ENCODE assay signal across 12 mouse cellular contexts in genomic region chr15:81990549-81990948, GRCm38 (mm10). TPM values are rescaled to one million over a fixed set of nuclear protein-coding genes. Genes with fewer than 3 reads are reported as not detected.
DNase-seq lines count a peak whose midpoint lies in the region; ATAC-seq lines count a peak whose summit lies in the region.
"Had no signal": no experiment of that assay in that cellular context is flagged by ENCODE, and none has a peak within 500 bp of the region (broad histone marks: within the 10 kb centered on the region; RNA-seq: fewer than 3 reads in every experiment).

No protein-coding gene starts in this region.

- WGBS in heart, embryonic 10.5 days: 17% methylated on average over 7 of the region's 7 CpGs
- 16% methylated on average over 7 of the region's 7 CpGs for WGBS in liver, embryonic 16.5 days (ENCODE audit: insufficient replicate concordance)

- H3K9me3 ChIP-seq in heart, embryonic 10.5 days: no peaks in the 10 kb centered on the region
- no peaks in the 10 kb centered on the region for H3K9me3 ChIP-seq in liver, embryonic 16.5 days (replicated peaks; ENCODE audit: control insufficient read depth, low read length)
- H3K9me3 ChIP-seq: embryonic facial prominence, embryonic 15.5 days had no signal

- H3K36me3 ChIP-seq in heart, embryonic 10.5 days: peaks cover 31% of the 10 kb centered on the region
- H3K36me3 ChIP-seq in liver, embryonic 16.5 days (ENCODE audit: control insufficient read depth, insufficient read depth): no peaks in the 10 kb centered on the region

- peak; percentile 56 for DNase-seq in spleen, adult 12 weeks (ENCODE audit: low spot score)
- DNase-seq in spleen, adult 18-20 months: no peak
- peak; percentile 92 for DNase-seq in heart, embryonic 10.5 days (ENCODE audit: low spot score)
- DNase-seq in natural killer cell, adult 2 months (ENCODE audit: low spot score in 2 of 2): no peak
- no peak for DNase-seq in right cerebral cortex, postnatal 10 days (ENCODE audit: low spot score in 2 of 2)
- DNase-seq: gastrocnemius, adult 2 months; lung, embryonic 14.5 days had no signal

- peak overlapping the region; percentile 46 for H3K9ac ChIP-seq in liver, embryonic 16.5 days (ENCODE audit: low read depth, low read length)
- H3K9ac ChIP-seq: embryonic facial prominence, embryonic 15.5 days; lung, embryonic 14.5 days had no signal

- peak; percentile 98 for ATAC-seq in liver, embryonic 16.5 days (ENCODE audit: low read depth)
- no peak for ATAC-seq in CD4-positive, CD25-positive, alpha-beta regulatory T cell, adult 4 months

- H3K27me3 ChIP-seq in heart, embryonic 10.5 days (ENCODE audit: insufficient read depth, poor library complexity, severe bottlenecking): no peaks in the 10 kb centered on the region
- H3K27me3 ChIP-seq in liver, embryonic 16.5 days (ENCODE audit: control insufficient read depth, insufficient read depth, low read depth, low read length): no peaks in the 10 kb centered on the region
- H3K27me3 ChIP-seq: embryonic facial prominence, embryonic 15.5 days had no signal

- peaks cover 33% of the 10 kb centered on the region for H3K4me1 ChIP-seq in heart, embryonic 10.5 days
- H3K4me1 ChIP-seq in liver, embryonic 16.5 days (ENCODE audit: control insufficient read depth, low read depth, low read length): peaks cover 28% of the 10 kb centered on the region
- H3K4me1 ChIP-seq: embryonic facial prominence, embryonic 15.5 days had no signal

- peak overlapping the region; percentile 55 for H3K4me2 ChIP-seq in liver, embryonic 16.5 days (ENCODE audit: low read depth, low read length)
- H3K4me2 ChIP-seq: embryonic facial prominence, embryonic 15.5 days; lung, embryonic 14.5 days had no signal

- H3K27ac ChIP-seq in heart, embryonic 10.5 days: no peak overlapping the region
- H3K27ac ChIP-seq in liver, embryonic 16.5 days (ENCODE audit: low read length): peak overlapping the region; percentile 79
- H3K27ac ChIP-seq: embryonic facial prominence, embryonic 15.5 days; gastrocnemius, adult 2 months had no signal

- no peak overlapping the region for H3K4me3 ChIP-seq in heart, embryonic 10.5 days
- H3K4me3 ChIP-seq in liver, embryonic 16.5 days (ENCODE audit: low read depth, low read length): peak overlapping the region; percentile 44
- H3K4me3 ChIP-seq: embryonic facial prominence, embryonic 15.5 days; gastrocnemius, adult 2 months had no signal

RNA-seq across cellular contexts. Expression of gene Xrcc6, which starts 2.9 kb away (rescaled TPM):
- polyA plus RNA-seq in heart, embryonic 10.5 days (2016; fragmentation: Nextera tagmentation; extraction: Ambion mirVana): 98.6 and 99.8 TPM in 2 replicates
- polyA plus RNA-seq in liver, embryonic 16.5 days (2015; fragmentation: Nextera tagmentation; extraction: Ambion mirVana): 48.4 and 52.7 TPM in 2 replicates
- 10 to 100 TPM; 56.5 to 73.1 TPM for polyA plus RNA-seq in CD4-positive, CD25-positive, alpha-beta regulatory T cell, adult 4 months (2017; shearing (Covaris generic))

RNA-seq across cellular contexts. Expression of gene 1700029P11Rik, which starts 10.2 kb away (rescaled TPM):
- polyA plus RNA-seq in heart, embryonic 10.5 days (2016; fragmentation: Nextera tagmentation; extraction: Ambion mirVana): not detected in 2 replicates
- not detected in 2 replicates for polyA plus RNA-seq in liver, embryonic 16.5 days (2015; fragmentation: Nextera tagmentation; extraction: Ambion mirVana)
- not detected for polyA plus RNA-seq in CD4-positive, CD25-positive, alpha-beta regulatory T cell, adult 4 months (2017; shearing (Covaris generic))
- polyA plus RNA-seq: brain, embryonic 14.5 days; embryonic facial prominence, embryonic 15.5 days; lung, embryonic 14.5 days; thymus, postnatal 0 days had no signal

RNA-seq across cellular contexts. Expression of gene Pmm1, which starts 29.8 kb away (rescaled TPM):
- 24.0 and 28.6 TPM in 2 replicates for polyA plus RNA-seq in heart, embryonic 10.5 days (2016; fragmentation: Nextera tagmentation; extraction: Ambion mirVana)
- 13.6 and 14.9 TPM in 2 replicates for polyA plus RNA-seq in liver, embryonic 16.5 days (2015; fragmentation: Nextera tagmentation; extraction: Ambion mirVana)
- polyA plus RNA-seq in CD4-positive, CD25-positive, alpha-beta regulatory T cell, adult 4 months (2017; shearing (Covaris generic)): 10 to 100 TPM; 11.4 to 14.4 TPM

RNA-seq across cellular contexts. Expression of gene Desi1, which starts 43.1 kb away (rescaled TPM):
- polyA plus RNA-seq in heart, embryonic 10.5 days (2016; fragmentation: Nextera tagmentation; extraction: Ambion mirVana): 26.7 and 27.5 TPM in 2 replicates
- polyA plus RNA-seq in liver, embryonic 16.5 days (2015; fragmentation: Nextera tagmentation; extraction: Ambion mirVana): 10.7 and 11.5 TPM in 2 replicates
- polyA plus RNA-seq in CD4-positive, CD25-positive, alpha-beta regulatory T cell, adult 4 months (2017; shearing (Covaris generic)): 10 to 100 TPM in 1 of 2 experiments, 1 to 10 TPM in 1; 7.8 to 10.2 TPM

RNA-seq across cellular contexts. Expression of gene Csdc2, which starts 54.0 kb away (rescaled TPM):
- polyA plus RNA-seq in heart, embryonic 10.5 days (2016; fragmentation: Nextera tagmentation; extraction: Ambion mirVana): 6.4 and 7.4 TPM in 2 replicates
- polyA plus RNA-seq in liver, embryonic 16.5 days (2015; fragmentation: Nextera tagmentation; extraction: Ambion mirVana): 0.83 and 1.3 TPM in 2 replicates
- not detected for polyA plus RNA-seq in CD4-positive, CD25-positive, alpha-beta regulatory T cell, adult 4 months (2017; shearing (Covaris generic))

Comparison
In these comparisons a context has a peak if more than half of its experiments do, and no peak if none do; other contexts are left out.
1. DNase-seq: peak in spleen, adult 12 weeks (single experiment) and heart, embryonic 10.5 days (single experiment); none in spleen, adult 18-20 months (0 of 2), natural killer cell, adult 2 months (0 of 2) and right cerebral cortex, postnatal 10 days (0 of 2).